Mouse (Mus musculus): ENCODE results near the gene Mia3. TPM values are rescaled to one million over a fixed set of nuclear protein-coding genes. Genes with fewer than 3 reads are reported as not detected.
"Not testable (repeated sequence)": the region's sequence is repeated elsewhere in the genome, so short reads cannot be mapped to it uniquely, and the experiment has no call there.

Mia3 gene
- polyA plus RNA-seq, 1 experiment, result 57.0 TPM

DNA sequence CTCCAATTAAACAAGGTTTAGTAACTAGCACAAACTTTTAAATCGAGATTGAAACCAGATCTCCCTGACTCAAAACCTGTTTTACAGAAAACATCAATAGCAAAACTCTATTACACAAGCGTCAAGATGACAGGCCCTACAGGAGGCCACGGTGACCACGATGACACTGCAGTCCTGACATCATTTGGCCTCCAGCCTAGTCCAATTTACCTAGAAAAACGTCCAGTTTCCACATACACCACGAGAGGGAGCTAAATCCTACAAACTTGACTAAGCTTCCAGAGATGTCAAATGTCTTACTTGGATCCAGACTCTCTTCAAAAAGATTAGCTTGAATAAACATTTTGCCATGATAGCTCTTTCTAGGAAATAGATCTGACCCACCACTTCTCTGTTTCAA, 19.5 kb downstream of the Mia3 start:
- peak; percentile 23; the same call in 1 of the 2 replicates for TF ChIP-seq CTCF (IDR thresholded peaks at IDR 0.05; ENCODE audit: insufficient read depth, low read length)
- TF ChIP-seq POLR2A (IDR thresholded peaks at IDR 0.05; ENCODE audit: borderline replicate concordance, extremely low read depth, low read depth, low read length), result no peak
- H3K4me3 ChIP-seq (replicated peaks; ENCODE audit: extremely low read depth, low read depth, low read length), result no peak overlapping the region
- H3K4me1 ChIP-seq (ENCODE audit: control insufficient read depth, insufficient read depth, low read length), result peaks cover 3% of the 10 kb centered on the region; the same call in 1 of the 2 replicates
- WGBS, result 16% methylated on average over 6 of the region's 6 CpGs
- no peak for DNase-seq

DNA sequence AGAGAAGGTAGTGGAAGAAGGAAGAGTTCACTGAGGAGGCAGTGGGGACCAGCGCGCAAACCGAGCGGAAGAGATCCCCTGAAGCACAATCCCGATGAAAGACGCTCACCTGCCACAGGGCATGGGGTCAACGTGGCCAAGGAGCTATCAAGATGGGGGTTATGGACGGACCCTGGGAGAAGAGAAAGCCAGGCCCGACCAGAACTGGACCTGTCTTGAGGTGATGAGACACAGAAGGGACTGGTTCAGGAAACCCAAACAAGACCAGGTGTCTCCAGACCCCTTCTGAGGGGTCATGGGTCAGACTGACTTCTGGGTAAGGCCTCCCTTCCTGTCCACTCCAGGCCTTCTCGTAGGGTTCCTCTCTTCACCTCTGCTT, 23.5 kb downstream of the Mia3 start:
- TF ChIP-seq POLR2A (IDR thresholded peaks at IDR 0.05; ENCODE audit: borderline replicate concordance, extremely low read depth, low read depth, low read length) (no peak), CTCF (IDR thresholded peaks at IDR 0.05; ENCODE audit: insufficient read depth, low read length) (no peak)
- WGBS, result 3% methylated on average over 10 of the region's 10 CpGs
- Histone ChIP-seq H3K4me3 (replicated peaks; ENCODE audit: extremely low read depth, low read depth, low read length) (peak overlapping the region; percentile 99), H3K4me1 (ENCODE audit: control insufficient read depth, insufficient read depth, low read length) (peaks cover 3% of the 10 kb centered on the region; the same call in 1 of the 2 replicates)
- DNase-seq, result peak; percentile 20

DNA sequence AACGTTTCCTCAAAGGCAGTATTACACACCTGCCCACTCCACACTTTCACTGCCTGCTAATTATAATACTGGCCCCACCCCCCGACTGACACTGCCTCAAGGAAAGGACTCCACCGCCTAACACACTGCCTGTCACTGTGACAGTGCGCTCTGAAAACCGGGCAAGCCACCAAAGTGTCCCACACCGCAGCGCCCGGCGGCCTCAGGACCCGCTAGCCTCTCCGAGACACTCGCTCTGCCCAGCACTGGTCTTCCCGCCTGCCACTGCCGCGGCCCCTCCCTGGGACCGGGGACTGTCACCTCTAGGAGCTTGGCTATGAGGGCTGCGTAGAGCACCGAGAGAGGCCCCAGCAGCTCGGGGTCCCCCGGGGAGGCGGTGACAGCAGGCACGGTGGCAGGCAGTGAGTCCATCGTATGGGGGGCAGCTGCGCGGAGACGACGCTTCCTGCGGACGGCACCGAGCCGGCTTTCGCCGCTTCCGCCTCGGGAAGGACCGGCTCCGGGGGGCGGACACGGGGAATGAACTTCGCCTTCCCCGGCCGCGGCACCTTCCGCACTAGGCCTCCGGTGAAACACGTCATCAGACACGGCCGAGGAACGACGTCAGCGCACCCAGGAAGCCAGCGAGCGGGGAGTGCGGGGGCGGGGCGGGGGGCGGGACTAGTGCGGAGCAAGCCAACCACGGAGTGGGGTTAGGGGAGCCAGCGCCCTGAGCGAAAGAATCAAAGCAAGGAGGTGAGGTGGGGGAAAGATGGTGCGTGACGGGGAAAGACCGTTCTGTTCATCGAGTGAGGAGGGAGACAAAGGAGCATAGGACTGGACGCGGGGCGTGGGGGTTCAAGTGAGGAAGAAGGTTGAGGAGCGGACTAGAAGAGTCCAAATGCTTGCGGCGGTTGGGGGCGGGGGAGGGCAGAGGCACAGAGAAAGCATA, 24.2 kb downstream of the Mia3 start:
- under 1% methylated on average over 72 of the region's 72 CpGs for WGBS

DNA sequence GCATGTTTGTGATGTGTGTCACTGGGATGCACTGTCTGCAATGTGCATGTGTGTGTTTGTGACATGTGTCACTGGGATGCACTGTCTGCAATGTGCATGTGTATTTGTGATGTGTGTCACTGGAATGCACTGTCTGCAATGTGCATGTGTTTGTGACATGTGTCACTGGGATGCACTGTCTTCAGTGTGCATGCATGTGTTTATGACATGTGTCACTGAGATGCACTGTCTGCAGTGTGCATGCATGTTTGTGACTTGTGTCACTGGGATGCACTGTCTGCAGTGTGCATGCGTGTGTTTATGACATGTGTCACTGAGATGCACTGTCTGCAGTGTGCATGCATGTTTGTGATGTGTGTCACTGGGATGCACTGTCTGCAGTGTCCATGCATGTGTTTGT, 26.5 kb downstream of the Mia3 start:
- H3K4me1 ChIP-seq (ENCODE audit: control insufficient read depth, insufficient read depth, low read length); H3K4me3 ChIP-seq (replicated peaks; ENCODE audit: extremely low read depth, low read depth, low read length); DNase-seq: not testable (repeated sequence)
- WGBS, result 97% methylated on average over 1 of the region's 1 CpGs

More for the DNA sequence above, 24.2 kb downstream of the Mia3 start:
- Histone ChIP-seq H3K4me1 (ENCODE audit: control insufficient read depth, insufficient read depth, low read length) (peaks cover 3% of the 10 kb centered on the region; the same call in 1 of the 2 replicates), H3K4me3 (replicated peaks; ENCODE audit: extremely low read depth, low read depth, low read length) (peak overlapping the region; percentile 99)
- DNase-seq, result peak; percentile 88
- TF ChIP-seq CTCF (IDR thresholded peaks at IDR 0.05; ENCODE audit: insufficient read depth, low read length) (no peak), POLR2A (IDR thresholded peaks at IDR 0.05; ENCODE audit: borderline replicate concordance, extremely low read depth, low read depth, low read length) (peak; percentile 58; the same call in 1 of the 2 replicates)

DNA sequence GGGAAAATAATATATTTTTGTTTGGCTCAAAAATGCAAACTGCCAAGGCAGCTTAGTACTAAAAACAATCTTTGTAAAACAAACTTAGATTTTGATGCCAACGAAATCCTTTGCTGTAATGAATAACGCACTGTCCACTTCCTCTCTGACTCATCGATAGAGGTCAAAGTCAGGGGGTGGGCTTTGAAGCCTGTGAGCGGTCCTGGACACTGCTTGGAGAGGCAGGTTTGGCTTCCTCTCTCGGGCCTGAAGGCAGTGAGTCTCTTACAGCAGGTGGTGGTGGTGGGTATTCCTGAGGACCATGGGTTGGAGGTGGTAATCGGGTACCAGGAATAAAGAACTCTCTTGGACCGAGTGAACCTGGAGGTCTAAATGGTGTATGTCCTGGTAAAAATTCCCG, 42.2 kb downstream of the Mia3 start:
- WGBS, result 77% methylated on average over 8 of the region's 8 CpGs
- no peak for DNase-seq
- Histone ChIP-seq H3K4me3 (replicated peaks; ENCODE audit: extremely low read depth, low read depth, low read length) (no peak overlapping the region), H3K4me1 (ENCODE audit: control insufficient read depth, insufficient read depth, low read length) (no peaks in the 10 kb centered on the region)
- TF ChIP-seq CTCF (IDR thresholded peaks at IDR 0.05; ENCODE audit: insufficient read depth, low read length), result no peak

DNA sequence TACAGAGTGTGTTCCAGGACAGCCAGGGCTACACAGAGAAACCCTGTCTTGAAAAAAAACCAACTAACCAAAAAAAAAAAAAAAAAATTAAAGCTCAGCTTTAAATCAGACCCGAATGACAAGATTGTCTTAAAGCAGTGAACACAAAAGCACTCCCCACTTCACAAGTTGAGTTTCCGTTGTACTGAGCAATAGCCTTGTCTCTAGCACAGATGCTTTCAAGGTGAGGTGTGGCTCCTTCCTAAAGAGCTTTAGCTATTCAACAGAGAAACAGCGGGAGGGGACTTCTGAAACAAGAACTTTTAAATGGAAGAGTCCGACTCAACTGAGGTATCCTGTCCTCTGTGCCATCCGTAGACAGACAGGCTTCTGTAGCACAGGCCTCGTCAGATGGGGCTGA, 44.9 kb downstream of the Mia3 start:
- TF ChIP-seq CTCF (IDR thresholded peaks at IDR 0.05; ENCODE audit: insufficient read depth, low read length) (no peak), POLR2A (IDR thresholded peaks at IDR 0.05; ENCODE audit: borderline replicate concordance, extremely low read depth, low read depth, low read length) (no peak)
- H3K4me1 ChIP-seq (ENCODE audit: control insufficient read depth, insufficient read depth, low read length), result no peaks in the 10 kb centered on the region
- 97% methylated on average over 6 of the region's 6 CpGs for WGBS
- no peak overlapping the region for H3K4me3 ChIP-seq (replicated peaks; ENCODE audit: extremely low read depth, low read depth, low read length)
- no peak for DNase-seq

DNA sequence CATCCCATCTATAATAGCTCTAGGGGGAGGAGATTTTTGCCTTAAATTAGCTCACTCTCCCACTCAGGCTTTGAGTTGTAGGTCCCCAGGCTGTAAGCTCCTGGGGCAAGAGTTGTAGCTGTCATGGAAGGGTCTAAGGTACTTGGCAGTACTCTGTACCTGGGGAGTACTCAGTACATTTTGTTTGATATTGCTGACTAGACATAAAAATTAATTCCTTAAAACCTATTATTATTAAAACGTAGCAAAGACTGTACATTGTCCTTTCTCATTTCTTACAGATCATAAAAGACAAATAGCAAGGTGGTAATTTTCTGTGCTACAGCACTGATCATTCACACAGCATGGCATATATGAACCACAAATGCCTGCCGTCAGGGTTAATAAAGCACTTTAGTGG, 45.4 kb downstream of the Mia3 start:
- DNase-seq, result no peak
- no peaks in the 10 kb centered on the region for H3K4me1 ChIP-seq (ENCODE audit: control insufficient read depth, insufficient read depth, low read length)
- 95% methylated on average over 2 of the region's 2 CpGs for WGBS
- no peak overlapping the region for H3K4me3 ChIP-seq (replicated peaks; ENCODE audit: extremely low read depth, low read depth, low read length)
- no peak for TF ChIP-seq POLR2A (IDR thresholded peaks at IDR 0.05; ENCODE audit: borderline replicate concordance, extremely low read depth, low read depth, low read length)
- TF ChIP-seq CTCF (IDR thresholded peaks at IDR 0.05; ENCODE audit: insufficient read depth, low read length), result no peak

DNA sequence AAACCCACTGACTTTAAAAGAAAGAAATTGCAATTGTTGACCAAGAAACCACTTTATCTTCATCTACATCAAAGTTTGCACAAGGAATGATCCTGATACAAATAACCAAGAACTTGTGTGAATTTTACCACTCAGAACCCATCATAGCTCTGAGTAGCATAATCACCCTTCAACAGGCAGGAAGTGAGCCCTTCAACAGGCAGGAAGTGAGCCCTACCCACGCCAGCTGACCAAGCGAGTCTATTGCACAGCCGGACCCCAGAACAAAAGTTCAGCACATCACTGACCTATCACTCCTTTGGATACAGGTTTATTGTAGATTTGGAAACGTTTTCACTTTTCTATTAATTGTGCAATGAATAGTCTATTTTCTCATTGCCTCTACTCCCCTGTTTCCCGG, 46.9 kb downstream of the Mia3 start:
- H3K4me3 ChIP-seq (replicated peaks; ENCODE audit: extremely low read depth, low read depth, low read length); H3K4me1 ChIP-seq (ENCODE audit: control insufficient read depth, insufficient read depth, low read length); DNase-seq: not testable (repeated sequence)
- 56% methylated on average over 5 of the region's 5 CpGs for WGBS

DNA sequence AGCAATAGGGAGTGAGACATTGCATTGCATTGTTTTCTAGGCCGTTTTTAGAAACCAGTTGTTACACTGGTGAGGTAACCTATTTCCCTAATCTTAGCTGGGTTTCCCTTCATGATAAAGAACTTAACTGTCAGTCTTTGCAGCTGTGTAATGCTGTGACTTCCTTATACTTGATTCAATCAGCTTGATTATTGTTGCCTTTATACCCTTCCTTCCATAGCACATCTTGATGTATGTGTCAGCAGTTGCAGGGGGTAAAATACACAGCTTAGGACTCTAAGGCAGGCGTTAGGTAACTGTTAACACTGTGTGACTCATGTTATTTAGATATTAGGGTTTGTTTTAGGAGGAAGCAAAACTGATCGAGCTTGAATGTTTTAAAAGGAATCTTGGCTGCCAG, 48.6 kb downstream of the Mia3 start:
- WGBS, result 50% methylated on average over 3 of the region's 3 CpGs
- H3K4me1 ChIP-seq (ENCODE audit: control insufficient read depth, insufficient read depth, low read length), result no peaks in the 10 kb centered on the region
- no peak for TF ChIP-seq POLR2A (IDR thresholded peaks at IDR 0.05; ENCODE audit: borderline replicate concordance, extremely low read depth, low read depth, low read length)
- no peak for TF ChIP-seq CTCF (IDR thresholded peaks at IDR 0.05; ENCODE audit: insufficient read depth, low read length)
- no peak for DNase-seq
- H3K4me3 ChIP-seq (replicated peaks; ENCODE audit: extremely low read depth, low read depth, low read length), result no peak overlapping the region

DNA sequence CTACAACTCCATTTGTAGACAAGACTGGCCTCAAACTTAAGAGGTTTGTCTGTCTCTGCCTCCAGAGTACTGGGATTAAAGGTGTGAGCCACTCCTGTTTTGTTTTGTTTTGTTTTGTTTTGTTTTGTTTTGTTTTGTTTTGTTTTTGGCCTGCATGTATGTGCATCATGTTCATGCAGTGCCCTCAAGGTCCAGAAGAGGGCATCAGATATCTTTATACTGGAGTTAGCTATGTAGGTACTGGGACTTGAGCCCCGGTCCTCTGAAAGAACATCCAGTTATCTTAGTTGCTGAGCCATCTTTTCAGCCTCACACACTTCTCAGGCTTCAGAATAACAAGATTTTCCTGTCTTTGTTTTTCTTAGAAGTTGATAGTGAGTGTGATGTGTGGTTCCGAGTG, 53.6 kb downstream of the Mia3 start:
- Histone ChIP-seq H3K4me3 (replicated peaks; ENCODE audit: extremely low read depth, low read depth, low read length) (no peak overlapping the region), H3K4me1 (ENCODE audit: control insufficient read depth, insufficient read depth, low read length) (no peaks in the 10 kb centered on the region)
- WGBS, result 72% methylated on average over 2 of the region's 2 CpGs
- no peak for DNase-seq
- TF ChIP-seq CTCF (IDR thresholded peaks at IDR 0.05; ENCODE audit: insufficient read depth, low read length), result no peak
- no peak for TF ChIP-seq POLR2A (IDR thresholded peaks at IDR 0.05; ENCODE audit: borderline replicate concordance, extremely low read depth, low read depth, low read length)
